Mouse (Mus musculus): ENCODE measurements around the gene Fxyd3. TPM values are rescaled to one million over a fixed set of nuclear protein-coding genes. Genes with fewer than 3 reads are reported as not detected.

Gene Fxyd3
- polyA plus RNA-seq, 1 experiment: 1.3 TPM

GRCm38 (mm10) chr7:31098697-31099611, 22.4 kb upstream of the Fxyd3 start:
- Histone ChIP-seq H3K4me1 (ENCODE audit: control insufficient read depth, insufficient read depth, low read length) (no peaks in the 10 kb centered on the region), H3K27me3 (ENCODE audit: control insufficient read depth, insufficient read depth, low read length) (no peaks in the 10 kb centered on the region), H3K27ac (ENCODE audit: insufficient read depth, low read length) (no peak overlapping the region), H3K4me3 (replicated peaks; ENCODE audit: insufficient read depth, low read depth, low read length) (no peak overlapping the region)
- TF ChIP-seq POLR2A (IDR thresholded peaks at IDR 0.05; ENCODE audit: borderline replicate concordance, insufficient read depth, low read length): no peak
- TF ChIP-seq CTCF (IDR thresholded peaks at IDR 0.05; ENCODE audit: borderline replicate concordance, insufficient read depth, low read depth, low read length): no peak
- WGBS: 82% methylated on average over 22 of the region's 22 CpGs
- no peak for DNase-seq

- TF ChIP-seq POLR2A (IDR thresholded peaks at IDR 0.05; ENCODE audit: borderline replicate concordance, insufficient read depth, low read length) (no peak), CTCF (IDR thresholded peaks at IDR 0.05; ENCODE audit: borderline replicate concordance, insufficient read depth, low read depth, low read length) (peak; percentile 90)
- H3K4me1 ChIP-seq (ENCODE audit: control insufficient read depth, insufficient read depth, low read length): no peaks in the 10 kb centered on the region
- H3K27ac ChIP-seq (ENCODE audit: insufficient read depth, low read length): no peak overlapping the region
- no peak overlapping the region for H3K4me3 ChIP-seq (replicated peaks; ENCODE audit: insufficient read depth, low read depth, low read length)
- peak; percentile 85 to 89 for DNase-seq
- whole genome bisulfite sequencing: 46% methylated on average over 20 of the region's 20 CpGs
- H3K27me3 ChIP-seq (ENCODE audit: control insufficient read depth, insufficient read depth, low read length): no peaks in the 10 kb centered on the region
These were observed 21.2 kb upstream of the Fxyd3 start for GRCm38 (mm10) chr7:31097583-31098248.

- no peak for TF ChIP-seq CTCF (IDR thresholded peaks at IDR 0.05; ENCODE audit: borderline replicate concordance, insufficient read depth, low read depth, low read length)
- no peak for TF ChIP-seq POLR2A (IDR thresholded peaks at IDR 0.05; ENCODE audit: borderline replicate concordance, insufficient read depth, low read length)
- 78% methylated on average over 9 of the region's 9 CpGs for WGBS
These were observed 20.5 kb upstream of the Fxyd3 start for GRCm38 (mm10) chr7:31096892-31097564.

GRCm38 (mm10) chr7:31094774-31095501, 18.4 kb upstream of the Fxyd3 start:
- H3K27ac ChIP-seq (ENCODE audit: insufficient read depth, low read length): no peak overlapping the region
- 14% methylated on average over 12 of the region's 12 CpGs for WGBS
- no peaks in the 10 kb centered on the region for H3K4me1 ChIP-seq (ENCODE audit: control insufficient read depth, insufficient read depth, low read length)
- TF ChIP-seq CTCF (IDR thresholded peaks at IDR 0.05; ENCODE audit: borderline replicate concordance, insufficient read depth, low read depth, low read length) (0 out of 2 replicates have a peak, but pooled peaks have one; percentile 8), POLR2A (IDR thresholded peaks at IDR 0.05; ENCODE audit: borderline replicate concordance, insufficient read depth, low read length) (no peak)
- H3K4me3 ChIP-seq (replicated peaks; ENCODE audit: insufficient read depth, low read depth, low read length): no peak overlapping the region
- H3K27me3 ChIP-seq (ENCODE audit: control insufficient read depth, insufficient read depth, low read length): no peaks in the 10 kb centered on the region
- DNase-seq: peak in 1 of 2 experiments; percentile 47

More at GRCm38 (mm10) chr7:31096892-31097564, 20.5 kb upstream of the Fxyd3 start:
- Histone ChIP-seq H3K4me3 (replicated peaks; ENCODE audit: insufficient read depth, low read depth, low read length) (no peak overlapping the region), H3K4me1 (ENCODE audit: control insufficient read depth, insufficient read depth, low read length) (no peaks in the 10 kb centered on the region), H3K27ac (ENCODE audit: insufficient read depth, low read length) (no peak overlapping the region), H3K27me3 (ENCODE audit: control insufficient read depth, insufficient read depth, low read length) (no peaks in the 10 kb centered on the region)
- DNase-seq: no peak

- H3K27ac ChIP-seq (ENCODE audit: insufficient read depth, low read length): no peak overlapping the region
- WGBS: 92% methylated on average over 2 of the region's 2 CpGs
- no peak for TF ChIP-seq POLR2A (IDR thresholded peaks at IDR 0.05; ENCODE audit: borderline replicate concordance, insufficient read depth, low read length)
- no peak for TF ChIP-seq CTCF (IDR thresholded peaks at IDR 0.05; ENCODE audit: borderline replicate concordance, insufficient read depth, low read depth, low read length)
These were observed 13.2 kb upstream of the Fxyd3 start for GRCm38 (mm10) chr7:31089721-31090120.

GRCm38 (mm10) chr7:31088206-31088605, 11.7 kb upstream of the Fxyd3 start:
- DNase-seq: no peak
- no peak overlapping the region for H3K4me3 ChIP-seq (replicated peaks; ENCODE audit: insufficient read depth, low read depth, low read length)
- H3K4me1 ChIP-seq (ENCODE audit: control insufficient read depth, insufficient read depth, low read length): no peaks in the 10 kb centered on the region
- H3K27ac ChIP-seq (ENCODE audit: insufficient read depth, low read length): no peak overlapping the region
- no peaks in the 10 kb centered on the region for H3K27me3 ChIP-seq (ENCODE audit: control insufficient read depth, insufficient read depth, low read length)
- TF ChIP-seq CTCF (IDR thresholded peaks at IDR 0.05; ENCODE audit: borderline replicate concordance, insufficient read depth, low read depth, low read length) (no peak), POLR2A (IDR thresholded peaks at IDR 0.05; ENCODE audit: borderline replicate concordance, insufficient read depth, low read length) (no peak)
- WGBS: 33% methylated on average over 3 of the region's 3 CpGs

More at GRCm38 (mm10) chr7:31089721-31090120, 13.2 kb upstream of the Fxyd3 start:
- Histone ChIP-seq H3K4me1 (ENCODE audit: control insufficient read depth, insufficient read depth, low read length) (no peaks in the 10 kb centered on the region), H3K4me3 (replicated peaks; ENCODE audit: insufficient read depth, low read depth, low read length) (no peak overlapping the region), H3K27me3 (ENCODE audit: control insufficient read depth, insufficient read depth, low read length) (no peaks in the 10 kb centered on the region)
- DNase-seq: no peak

- 75% methylated on average over 2 of the region's 2 CpGs for WGBS
- Histone ChIP-seq H3K4me1 (ENCODE audit: control insufficient read depth, insufficient read depth, low read length) (no peaks in the 10 kb centered on the region), H3K27ac (ENCODE audit: insufficient read depth, low read length) (no peak overlapping the region), H3K4me3 (replicated peaks; ENCODE audit: insufficient read depth, low read depth, low read length) (no peak overlapping the region), H3K27me3 (ENCODE audit: control insufficient read depth, insufficient read depth, low read length) (no peaks in the 10 kb centered on the region)
- no peak for TF ChIP-seq POLR2A (IDR thresholded peaks at IDR 0.05; ENCODE audit: borderline replicate concordance, insufficient read depth, low read length)
- no peak for TF ChIP-seq CTCF (IDR thresholded peaks at IDR 0.05; ENCODE audit: borderline replicate concordance, insufficient read depth, low read depth, low read length)
- DNase-seq: no peak
These were observed 10.8 kb upstream of the Fxyd3 start for GRCm38 (mm10) chr7:31087262-31087661.

Measured in cerebellum, adult 2 months (tissue).